Mouse (Mus musculus) bone marrow, adult 2 months (tissue): ENCODE data around the gene Map4k2.

Source experiments
- CTCF ChIP-seq: fragments of 200-500 bp; IDR thresholded peaks from 2 replicates; pipeline ENCODE4 v1.5.1; 2011; ENCODE audit warnings: low read length, control low read depth; ENCODE audit not compliant: control insufficient read depth, insufficient read depth
- POLR2A ChIP-seq: fragments of 200-500 bp; IDR thresholded peaks from 2 replicates; pipeline ENCODE4 v1.6.1; 2011; ENCODE audit warnings: low read depth, mild to moderate bottlenecking, control low read depth, low read length, borderline replicate concordance; ENCODE audit not compliant: control insufficient read depth

DNA sequence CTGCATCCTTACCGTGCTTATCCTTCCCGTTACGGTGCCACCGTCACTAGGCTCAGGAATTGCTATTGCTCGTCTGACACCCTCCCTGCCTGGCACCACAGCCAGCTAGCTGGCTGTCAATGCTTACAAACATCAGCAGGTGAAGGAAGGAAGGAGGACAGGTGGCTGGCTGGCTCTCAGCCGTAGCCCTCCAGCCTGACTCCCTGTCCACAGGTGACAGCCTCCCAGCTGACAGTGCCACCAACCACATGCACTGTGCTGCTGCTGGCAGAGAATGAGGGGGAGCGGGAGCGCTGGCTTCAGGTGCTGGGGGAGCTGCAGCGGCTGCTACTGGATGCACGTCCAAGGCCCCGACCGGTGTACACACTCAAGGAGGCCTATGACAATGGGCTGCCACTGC, 22.8 kb upstream of the Map4k2 start:
- TF ChIP-seq CTCF (no peak), POLR2A (no peak)
